In genomic region chr11:84042808-84043762, GRCm38 (mm10) we compare ENCODE assay signal across 8 mouse cellular contexts. TPM values are rescaled to one million over a fixed set of nuclear protein-coding genes. Genes with fewer than 3 reads are reported as not detected.
DNase-seq lines count a peak whose midpoint lies in the region; ATAC-seq lines count a peak whose summit lies in the region.

No protein-coding gene starts in this region.

- H3K9ac ChIP-seq in hindbrain, embryonic 16.5 days (ENCODE audit: low read depth, low read length): peak overlapping the region; percentile 41; the same call in 1 of the 2 replicates
- peak overlapping the region; percentile 47; the same call in 1 of the 2 replicates for H3K9ac ChIP-seq in midbrain, embryonic 13.5 days (replicated peaks)

- no peaks in the 10 kb centered on the region for H3K9me3 ChIP-seq in embryonic facial prominence, embryonic 10.5 days
- no peaks in the 10 kb centered on the region for H3K9me3 ChIP-seq in hindbrain, embryonic 16.5 days (ENCODE audit: control insufficient read depth, low read length)
- no peaks in the 10 kb centered on the region for H3K9me3 ChIP-seq in midbrain, embryonic 13.5 days

- peaks cover 21% of the 10 kb centered on the region for H3K36me3 ChIP-seq in embryonic facial prominence, embryonic 10.5 days (replicated peaks)
- peaks cover 4% of the 10 kb centered on the region; the same call in 1 of the 2 replicates for H3K36me3 ChIP-seq in hindbrain, embryonic 16.5 days (ENCODE audit: control insufficient read depth, insufficient read depth, low read length)
- peaks cover 39% of the 10 kb centered on the region for H3K36me3 ChIP-seq in midbrain, embryonic 13.5 days

- H3K27me3 ChIP-seq in embryonic facial prominence, embryonic 10.5 days (replicated peaks; ENCODE audit: low read depth, poor library complexity, severe bottlenecking): no peaks in the 10 kb centered on the region
- no peaks in the 10 kb centered on the region for H3K27me3 ChIP-seq in hindbrain, embryonic 16.5 days (replicated peaks; ENCODE audit: control insufficient read depth, insufficient read depth, low read length)
- peaks cover 46% of the 10 kb centered on the region for H3K27me3 ChIP-seq in midbrain, embryonic 13.5 days

- peak; percentile 89 for ATAC-seq in hindbrain, embryonic 16.5 days
- peak; percentile 93 for ATAC-seq in midbrain, embryonic 13.5 days
- no peak for ATAC-seq in erythroblast, adult 5-6 weeks (replicated peaks; ENCODE audit: low FRiP score, poor library complexity, severe bottlenecking)
- ATAC-seq in cerebellum, adult (ENCODE audit: insufficient number of reproducible peaks, low FRiP score, low TSS enrichment): no peak

- peak overlapping the region; percentile 13; the same call in 1 of the 2 replicates for H3K4me3 ChIP-seq in embryonic facial prominence, embryonic 10.5 days
- no peak overlapping the region for H3K4me3 ChIP-seq in hindbrain, embryonic 16.5 days (ENCODE audit: low read length)
- H3K4me3 ChIP-seq in midbrain, embryonic 13.5 days (replicated peaks): no peak overlapping the region

- H3K4me1 ChIP-seq in embryonic facial prominence, embryonic 10.5 days: peaks cover 58% of the 10 kb centered on the region
- peaks cover 16% of the 10 kb centered on the region for H3K4me1 ChIP-seq in hindbrain, embryonic 16.5 days (ENCODE audit: control insufficient read depth, insufficient read depth, low read depth, low read length)
- peaks cover 39% of the 10 kb centered on the region for H3K4me1 ChIP-seq in midbrain, embryonic 13.5 days (replicated peaks)

- H3K4me2 ChIP-seq in hindbrain, embryonic 16.5 days (ENCODE audit: low read length): no peak overlapping the region
- H3K4me2 ChIP-seq in midbrain, embryonic 13.5 days (replicated peaks): peak overlapping the region; percentile 32

- 55% methylated on average over 14 of the region's 14 CpGs for WGBS in embryonic facial prominence, embryonic 10.5 days
- WGBS in hindbrain, embryonic 16.5 days: 19% methylated on average over 14 of the region's 14 CpGs
- WGBS in midbrain, embryonic 13.5 days: 16% methylated on average over 14 of the region's 14 CpGs

- DNase-seq in lung, postnatal 36 days: peak; percentile 41
- DNase-seq in lung, postnatal 25 days (ENCODE audit: low spot score): no peak
- peak; percentile 70 for DNase-seq in embryonic facial prominence, embryonic 10.5 days (ENCODE audit: low spot score)
- no peak for DNase-seq in c-Kit-positive CD71-positive TER-119-positive erythroid progenitor cells, embryonic 14.5 days (ENCODE audit: low spot score)

- H3K27ac ChIP-seq in embryonic facial prominence, embryonic 10.5 days (replicated peaks): peak overlapping the region; percentile 76
- peak overlapping the region; percentile 65 for H3K27ac ChIP-seq in hindbrain, embryonic 16.5 days (ENCODE audit: low read depth, low read length)
- H3K27ac ChIP-seq in midbrain, embryonic 13.5 days: peak overlapping the region; percentile 86

RNA-seq across cellular contexts. Expression of gene Dusp14, which starts 26.0 kb away (rescaled TPM):
- 7.3 and 9.4 TPM in 2 replicates for polyA plus RNA-seq in embryonic facial prominence, embryonic 10.5 days (2016; fragmentation: Nextera tagmentation; extraction: Ambion mirVana)
- polyA plus RNA-seq in hindbrain, embryonic 16.5 days (2015; fragmentation: Nextera tagmentation; extraction: Ambion mirVana): 13.0 and 13.1 TPM in 2 replicates
- polyA plus RNA-seq in midbrain, embryonic 13.5 days (2015; fragmentation: Nextera tagmentation; extraction: Ambion mirVana): 8.2 and 9.1 TPM in 2 replicates
- not detected in 2 replicates for total RNA-seq in erythroblast, adult 5-6 weeks (2015; ENCODE audit: low replicate concordance)
- total RNA-seq in erythroblast, adult 5-6 weeks (2017; ENCODE audit: low replicate concordance): not detected in 2 replicates

Comparison
In these comparisons a context has a peak if more than half of its experiments do, and no peak if none do; other contexts are left out.
1. DNase-seq: peak in lung, postnatal 36 days (single experiment) and embryonic facial prominence, embryonic 10.5 days (single experiment); none in lung, postnatal 25 days (single experiment) and c-Kit-positive CD71-positive TER-119-positive erythroid progenitor cells, embryonic 14.5 days (single experiment).
2. ATAC-seq: peak in hindbrain, embryonic 16.5 days (single experiment) and midbrain, embryonic 13.5 days (single experiment); none in erythroblast, adult 5-6 weeks (single experiment) and cerebellum, adult (single experiment).
3. Peak in every context shown above with its lines, with median percentiles within 50 percentile points of each other: H3K27ac ChIP-seq.